Mouse (Mus musculus) lung, embryonic 14.5 days (tissue): ENCODE data around the gene Iffo2. TPM values are rescaled to one million over a fixed set of nuclear protein-coding genes. Genes with fewer than 3 reads are reported as not detected.

Experiments used
- ATAC-seq: fragments of 200-750 bp; cut with Nextera tagmentation; 2 replicates; pipeline ENCODE4 v1.8.0; 2017; ENCODE audit warnings: mild to moderate bottlenecking, moderate TSS enrichment, moderate library complexity; ENCODE audit not compliant: insufficient read depth
- DNase-seq: peaks from one replicate; pipeline ENCODE4 v3.0.0-alpha.2; 2015
- H3K27ac ChIP-seq: fragments of 300-500 bp; sonication (generic); 2 replicates; pipeline ENCODE4 v1.5.1; 2014; ENCODE audit warnings: low read depth, mild to moderate bottlenecking, moderate library complexity
- H3K27me3 ChIP-seq: fragments of 300-500 bp; sonication (generic); 2 replicates; pipeline ENCODE4 v1.6.1; 2014; ENCODE audit warnings: low read length, control low read depth; ENCODE audit not compliant: insufficient read depth
- H3K36me3 ChIP-seq: fragments of 300-500 bp; sonication (generic); 2 replicates; pipeline ENCODE4 v1.6.1; 2014; ENCODE audit warnings: control low read depth; ENCODE audit not compliant: insufficient read depth
- H3K4me1 ChIP-seq: fragments of 300-500 bp; sonication (generic); 2 replicates; pipeline ENCODE4 v1.6.1; 2014; ENCODE audit warnings: antibody characterized with exemption, control low read depth; ENCODE audit not compliant: insufficient read depth
- H3K4me2 ChIP-seq: fragments of 300-500 bp; sonication (generic); 2 replicates; pipeline ENCODE4 v1.6.1; 2014; ENCODE audit warnings: mild to moderate bottlenecking
- H3K4me3 ChIP-seq: fragments of 300-500 bp; sonication (generic); 2 replicates; pipeline ENCODE4 v1.5.1; 2014; ENCODE audit warnings: low read depth, low read length
- H3K9ac ChIP-seq: fragments of 300-500 bp; sonication (generic); 2 replicates; pipeline ENCODE4 v1.6.1; 2014
- H3K9me3 ChIP-seq: fragments of 300-500 bp; sonication (generic); 2 replicates; pipeline ENCODE4 v1.6.1; 2016; ENCODE audit warnings: low read depth, low read length, control low read depth
- CTCF ChIP-seq: IDR thresholded peaks from 2 replicates; pipeline ENCODE4 v1.5.1; 2016; ENCODE audit warnings: antibody characterized with exemption, low read depth
- WGBS: fragments of 180-500 bp; shearing (Covaris S2); extraction: QIAGEN DNeasy Blood & Tissue Kit; methylation state at CpG from one replicate; pipeline ENCODE4 v1.1.7; 2014; 5-methylcytosine and 5-hydroxymethylcytosine counted together
- microRNA-seq: library from miRNA; unstranded; fragments of <30 nt; microRNA quantifications from one replicate; pipeline ENCODE4, GENCODE M21; 2016; ENCODE audit warnings: borderline number of aligned reads
- polyA plus RNA-seq: library from polyadenylated mRNA; unstranded; fragments of >200 nt; fragmentation: Nextera tagmentation; extraction: Ambion mirVana; gene quantifications from 2 replicates; pipeline ENCODE4 v1.2.1, GENCODE M21; 2014

The Iffo2 gene
- polyA plus RNA-seq, 1 experiment from 2014 or later = 7.7 TPM

- Histone ChIP-seq H3K9me3 (no peaks in the 10 kb centered on the region), H3K4me3 (no peak overlapping the region), H3K4me2 (no peak overlapping the region), H3K27me3 (0 out of 2 replicates have a peak, but pooled peaks cover 4% of the 10 kb centered on the region), H3K4me1 (no peaks in the 10 kb centered on the region), H3K27ac (no peak overlapping the region), H3K36me3 (peaks cover 18% of the 10 kb centered on the region; the same call in 1 of the 2 replicates), H3K9ac (no peak overlapping the region)
- ATAC-seq (no peak), DNase-seq (peak; percentile 47)
- peak; percentile 50 for TF ChIP-seq CTCF
- 82% methylated on average over 7 of the region's 7 CpGs for WGBS
Measured at GRCm38 (mm10) chr4:139646916-139647315, 116.6 kb downstream of the Iffo2 start.

- Histone ChIP-seq H3K27me3 (no peaks in the 10 kb centered on the region), H3K9me3 (no peaks in the 10 kb centered on the region), H3K4me1 (no peaks in the 10 kb centered on the region), H3K9ac (no peak overlapping the region), H3K36me3 (0 out of 2 replicates have a peak, but pooled peaks cover 7% of the 10 kb centered on the region), H3K27ac (no peak overlapping the region), H3K4me2 (no peak overlapping the region), H3K4me3 (no peak overlapping the region)
- TF ChIP-seq CTCF = no peak
- ATAC-seq = no peak
- 76% methylated on average over 15 of the region's 15 CpGs for WGBS
- no peak for DNase-seq
Measured at GRCm38 (mm10) chr4:139650086-139650743, 119.9 kb downstream of the Iffo2 start.

GRCm38 (mm10) chr4:139650907-139651306 lies 120.6 kb downstream of the Iffo2 start:
- no peak for TF ChIP-seq CTCF
- Histone ChIP-seq H3K9me3 (no peaks in the 10 kb centered on the region), H3K27ac (no peak overlapping the region), H3K27me3 (no peaks in the 10 kb centered on the region), H3K4me2 (no peak overlapping the region), H3K4me1 (no peaks in the 10 kb centered on the region), H3K4me3 (no peak overlapping the region), H3K9ac (no peak overlapping the region), H3K36me3 (0 out of 2 replicates have a peak, but pooled peaks cover 6% of the 10 kb centered on the region)
- DNase-seq = peak; percentile 32
- ATAC-seq = no peak
- 69% methylated on average over 11 of the region's 11 CpGs for WGBS

- Histone ChIP-seq H3K4me3 (no peak within 1 kb of the TSS), H3K36me3 (0 out of 2 replicates have a peak, but pooled peaks cover 6% of the 10 kb centered on the region), H3K4me2 (no peak within 1 kb of the TSS), H3K9ac (no peak within 1 kb of the TSS), H3K4me1 (no peaks in the 10 kb centered on the region), H3K9me3 (no peaks in the 10 kb centered on the region), H3K27ac (no peak within 1 kb of the TSS), H3K27me3 (no peaks in the 10 kb centered on the region)
- TF ChIP-seq CTCF = no peak
- DNase-seq (no peak), ATAC-seq (no peak)
- 71% methylated on average over 8 of the region's 8 CpGs for WGBS
Measured at GRCm38 (mm10) chr4:139653238-139653637, 122.9 kb downstream of the Iffo2 start, which contains the start of gene Tas1r2. Gene Tas1r2 (plus strand): TSS chr4:139653538.

- no peak overlapping the region for H3K27ac ChIP-seq
- 76% methylated on average over 14 of the region's 14 CpGs for WGBS
- no peak for ATAC-seq
- no peak overlapping the region for H3K4me2 ChIP-seq
- no peaks in the 10 kb centered on the region for H3K27me3 ChIP-seq
- DNase-seq = no peak
- no peak overlapping the region for H3K4me3 ChIP-seq
- no peaks in the 10 kb centered on the region for H3K9me3 ChIP-seq
- no peaks in the 10 kb centered on the region for H3K36me3 ChIP-seq
- H3K4me1 ChIP-seq = no peaks in the 10 kb centered on the region
- H3K9ac ChIP-seq = no peak overlapping the region
- TF ChIP-seq CTCF = no peak
Measured at GRCm38 (mm10) chr4:139661897-139662296, 131.5 kb downstream of the Iffo2 start.

- Histone ChIP-seq H3K9ac (no peak overlapping the region), H3K4me1 (no peaks in the 10 kb centered on the region), H3K36me3 (no peaks in the 10 kb centered on the region), H3K27ac (peak overlapping the region; percentile 58; the same call in 1 of the 2 replicates), H3K9me3 (no peaks in the 10 kb centered on the region), H3K4me3 (no peak overlapping the region), H3K27me3 (no peaks in the 10 kb centered on the region), H3K4me2 (no peak overlapping the region)
- ATAC-seq (peak; percentile 41; the same call in 1 of the 2 replicates), DNase-seq (peak; percentile 46)
- no peak for TF ChIP-seq CTCF
- 62% methylated on average over 6 of the region's 6 CpGs for WGBS
Measured at GRCm38 (mm10) chr4:139667632-139668031, 137.3 kb downstream of the Iffo2 start.

- peak; percentile 56; the same call in 1 of the 2 replicates for ATAC-seq
- peak; percentile 85 for DNase-seq
- Histone ChIP-seq H3K9ac (no peak overlapping the region), H3K9me3 (no peaks in the 10 kb centered on the region), H3K27ac (no peak overlapping the region), H3K36me3 (no peaks in the 10 kb centered on the region), H3K4me1 (no peaks in the 10 kb centered on the region), H3K4me3 (no peak overlapping the region), H3K27me3 (no peaks in the 10 kb centered on the region), H3K4me2 (no peak overlapping the region)
- peak; percentile 97 for TF ChIP-seq CTCF
- WGBS = 14% methylated on average over 6 of the region's 6 CpGs
Measured at GRCm38 (mm10) chr4:139669847-139670246, 139.5 kb downstream of the Iffo2 start.

Small RNA genes lying within 50 kb of the gene (microRNA-seq; reads per million reads assigned to microRNA genes)
- gene Gm25571 (not detected), gene Mir7020 (not detected)

Other genes with a start within 250 kb of the Iffo2 start
- 10.5 and 11.0 TPM in 2 replicates for gene Pqlc2, start 219.8 kb upstream of the Iffo2 start, polyA plus RNA-seq
- 87.5 and 101 TPM in 2 replicates for gene Akr7a5, start 219.8 kb upstream of the Iffo2 start, polyA plus RNA-seq
- 118 and 136 TPM in 2 replicates for gene Mrto4, start 178.0 kb upstream of the Iffo2 start, polyA plus RNA-seq
- gene Emc1, start 178.0 kb upstream of the Iffo2 start, polyA plus RNA-seq = 28.7 and 31.0 TPM in 2 replicates
- gene Ubr4, start 177.9 kb upstream of the Iffo2 start, polyA plus RNA-seq = 82.2 and 84.5 TPM in 2 replicates
- gene Gm21969, start 72.6 kb downstream of the Iffo2 start, polyA plus RNA-seq = not detected in 2 replicates
- gene Aldh4a1, start 92.3 kb downstream of the Iffo2 start, polyA plus RNA-seq = 11.7 and 13.8 TPM in 2 replicates
- gene Tas1r2, start 123.0 kb downstream of the Iffo2 start, polyA plus RNA-seq = not detected in 2 replicates